Mouse (Mus musculus): ENCODE results near the gene Plxna1. TPM values are rescaled to one million over a fixed set of nuclear protein-coding genes. Genes with fewer than 3 reads are reported as not detected.
A peak's percentile ranks its signal among the peaks of the same experiment; 100 is the strongest.

Gene Plxna1
- polyA plus RNA-seq, 1 experiment: 33.2 TPM

DNA sequence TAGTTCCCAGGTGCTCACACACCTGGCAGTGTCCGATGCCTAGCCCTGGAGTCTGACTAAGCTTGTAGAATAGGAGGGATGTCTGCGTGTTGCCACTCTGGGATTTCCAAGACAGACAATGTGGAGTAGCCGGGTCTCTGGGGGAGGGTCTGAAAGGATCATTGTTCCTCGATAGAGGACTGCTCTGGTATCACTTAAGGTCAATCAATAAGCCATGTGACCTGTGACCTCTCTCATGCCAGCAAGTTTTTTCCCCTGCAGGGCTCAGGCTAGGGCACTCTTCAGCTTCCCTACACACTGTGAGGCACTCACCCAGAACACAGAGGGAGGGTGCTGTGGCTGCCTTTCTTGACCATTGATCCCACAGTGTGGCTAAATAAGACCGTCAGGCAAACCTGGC is 19.4 kb upstream of the Plxna1 start:
- 74% methylated on average over 5 of the region's 5 CpGs for WGBS
- no peak for DNase-seq
- H3K36me3 ChIP-seq (ENCODE audit: control insufficient read depth, insufficient read depth, low read length): no peaks in the 10 kb centered on the region
- no peak overlapping the region for H3K4me3 ChIP-seq (ENCODE audit: insufficient read depth, low read depth, low read length)
- TF ChIP-seq POLR2A (IDR thresholded peaks at IDR 0.05; ENCODE audit: low read depth, low read length) (no peak), CTCF (conservative IDR thresholded peaks at IDR 0.05; ENCODE audit: insufficient read depth, insufficient read length, low read depth, low read length) (no peak)
- no peaks in the 10 kb centered on the region for H3K4me1 ChIP-seq (ENCODE audit: control insufficient read depth, insufficient read depth, low read length)
- H3K27me3 ChIP-seq (replicated peaks; ENCODE audit: control insufficient read depth, insufficient read depth, low read length): no peaks in the 10 kb centered on the region
- no peak overlapping the region for H3K27ac ChIP-seq (ENCODE audit: insufficient read depth, low read depth, low read length)

- no peak overlapping the region for H3K4me3 ChIP-seq (ENCODE audit: insufficient read depth, low read depth, low read length)
- 66% methylated on average over 3 of the region's 3 CpGs for WGBS
- H3K4me1 ChIP-seq (ENCODE audit: control insufficient read depth, insufficient read depth, low read length): no peaks in the 10 kb centered on the region
- no peaks in the 10 kb centered on the region for H3K27me3 ChIP-seq (replicated peaks; ENCODE audit: control insufficient read depth, insufficient read depth, low read length)
- TF ChIP-seq CTCF (conservative IDR thresholded peaks at IDR 0.05; ENCODE audit: insufficient read depth, insufficient read length, low read depth, low read length) (no peak), POLR2A (IDR thresholded peaks at IDR 0.05; ENCODE audit: low read depth, low read length) (no peak)
- no peaks in the 10 kb centered on the region for H3K36me3 ChIP-seq (ENCODE audit: control insufficient read depth, insufficient read depth, low read length)
- no peak overlapping the region for H3K27ac ChIP-seq (ENCODE audit: insufficient read depth, low read depth, low read length)
- no peak for DNase-seq
Observed at GRCm38 (mm10) chr6:89381172-89381571, 18.8 kb upstream of the Plxna1 start.

- 52% methylated on average over 3 of the region's 3 CpGs for WGBS
Observed at GRCm38 (mm10) chr6:89380751-89381150, 18.3 kb upstream of the Plxna1 start.

DNA sequence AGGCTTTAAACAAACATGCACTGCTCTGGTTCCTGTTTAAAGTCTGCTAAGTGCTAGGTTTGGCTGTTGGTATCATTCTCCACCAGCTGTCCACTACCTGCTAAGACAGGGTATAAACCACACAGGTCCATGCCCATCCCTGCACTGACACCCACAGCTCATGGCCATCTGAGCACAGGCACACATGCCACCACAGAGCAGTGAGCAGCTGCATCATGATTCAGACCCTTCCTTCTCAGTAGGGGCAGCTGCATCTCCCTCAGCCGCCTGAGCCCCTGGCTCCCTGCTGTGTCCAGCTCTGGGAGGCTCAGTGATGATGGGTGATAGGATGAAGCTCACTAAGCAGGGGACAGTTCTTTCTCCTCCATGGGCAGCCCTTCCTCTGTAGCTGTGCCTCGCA is 15.8 kb upstream of the Plxna1 start:
- WGBS: 86% methylated on average over 2 of the region's 2 CpGs
- TF ChIP-seq CTCF (conservative IDR thresholded peaks at IDR 0.05; ENCODE audit: insufficient read depth, insufficient read length, low read depth, low read length) (no peak), POLR2A (IDR thresholded peaks at IDR 0.05; ENCODE audit: low read depth, low read length) (no peak)
- no peaks in the 10 kb centered on the region for H3K36me3 ChIP-seq (ENCODE audit: control insufficient read depth, insufficient read depth, low read length)

More at GRCm38 (mm10) chr6:89380751-89381150, 18.3 kb upstream of the Plxna1 start:
- no peak overlapping the region for H3K4me3 ChIP-seq (ENCODE audit: insufficient read depth, low read depth, low read length)
- TF ChIP-seq CTCF (conservative IDR thresholded peaks at IDR 0.05; ENCODE audit: insufficient read depth, insufficient read length, low read depth, low read length): no peak
- no peak for TF ChIP-seq POLR2A (IDR thresholded peaks at IDR 0.05; ENCODE audit: low read depth, low read length)
- H3K27me3 ChIP-seq (replicated peaks; ENCODE audit: control insufficient read depth, insufficient read depth, low read length): no peaks in the 10 kb centered on the region
- H3K4me1 ChIP-seq (ENCODE audit: control insufficient read depth, insufficient read depth, low read length): no peaks in the 10 kb centered on the region
- H3K36me3 ChIP-seq (ENCODE audit: control insufficient read depth, insufficient read depth, low read length): no peaks in the 10 kb centered on the region
- no peak overlapping the region for H3K27ac ChIP-seq (ENCODE audit: insufficient read depth, low read depth, low read length)
- peak; percentile 46 for DNase-seq

GRCm38 (mm10) chr6:89368812-89369211 is 6.4 kb upstream of the Plxna1 start:
- H3K27me3 ChIP-seq (replicated peaks; ENCODE audit: control insufficient read depth, insufficient read depth, low read length): no peaks in the 10 kb centered on the region
- no peaks in the 10 kb centered on the region for H3K36me3 ChIP-seq (ENCODE audit: control insufficient read depth, insufficient read depth, low read length)
- DNase-seq: peak; percentile 55
- 0 out of 2 replicates have a peak overlapping the region, but pooled peaks have one; percentile 9 for H3K27ac ChIP-seq (ENCODE audit: insufficient read depth, low read depth, low read length)
- H3K4me1 ChIP-seq (ENCODE audit: control insufficient read depth, insufficient read depth, low read length): no peaks in the 10 kb centered on the region
- H3K4me3 ChIP-seq (ENCODE audit: insufficient read depth, low read depth, low read length): no peak overlapping the region
- TF ChIP-seq POLR2A (IDR thresholded peaks at IDR 0.05; ENCODE audit: low read depth, low read length): no peak
- TF ChIP-seq CTCF (conservative IDR thresholded peaks at IDR 0.05; ENCODE audit: insufficient read depth, insufficient read length, low read depth, low read length): no peak

More for the DNA sequence above, 15.8 kb upstream of the Plxna1 start:
- Histone ChIP-seq H3K27me3 (replicated peaks; ENCODE audit: control insufficient read depth, insufficient read depth, low read length) (no peaks in the 10 kb centered on the region), H3K4me3 (ENCODE audit: insufficient read depth, low read depth, low read length) (no peak overlapping the region), H3K4me1 (ENCODE audit: control insufficient read depth, insufficient read depth, low read length) (no peaks in the 10 kb centered on the region), H3K27ac (ENCODE audit: insufficient read depth, low read depth, low read length) (no peak overlapping the region)
- DNase-seq: no peak

- H3K27ac ChIP-seq (ENCODE audit: insufficient read depth, low read depth, low read length): no peak overlapping the region
- TF ChIP-seq POLR2A (IDR thresholded peaks at IDR 0.05; ENCODE audit: low read depth, low read length) (no peak), CTCF (conservative IDR thresholded peaks at IDR 0.05; ENCODE audit: insufficient read depth, insufficient read length, low read depth, low read length) (no peak)
- no peaks in the 10 kb centered on the region for H3K36me3 ChIP-seq (ENCODE audit: control insufficient read depth, insufficient read depth, low read length)
- no peak for DNase-seq
- H3K27me3 ChIP-seq (replicated peaks; ENCODE audit: control insufficient read depth, insufficient read depth, low read length): no peaks in the 10 kb centered on the region
- WGBS: 68% methylated on average over 3 of the region's 3 CpGs
- H3K4me1 ChIP-seq (ENCODE audit: control insufficient read depth, insufficient read depth, low read length): peaks cover 4% of the 10 kb centered on the region; the same call in 1 of the 2 replicates
- H3K4me3 ChIP-seq (ENCODE audit: insufficient read depth, low read depth, low read length): no peak overlapping the region
Observed at GRCm38 (mm10) chr6:89364342-89364741, 1.9 kb upstream of the Plxna1 start.

GRCm38 (mm10) chr6:89363107-89363451 is 659 bp upstream of the Plxna1 start:
- 23% methylated on average over 16 of the region's 16 CpGs for WGBS
- H3K36me3 ChIP-seq (ENCODE audit: control insufficient read depth, insufficient read depth, low read length): no peaks in the 10 kb centered on the region
- no peaks in the 10 kb centered on the region for H3K27me3 ChIP-seq (replicated peaks; ENCODE audit: control insufficient read depth, insufficient read depth, low read length)
- peaks cover 7% of the 10 kb centered on the region; the same call in 1 of the 2 replicates for H3K4me1 ChIP-seq (ENCODE audit: control insufficient read depth, insufficient read depth, low read length)
- H3K4me3 ChIP-seq (ENCODE audit: insufficient read depth, low read depth, low read length): peak overlapping the region; percentile 39
- TF ChIP-seq CTCF (conservative IDR thresholded peaks at IDR 0.05; ENCODE audit: insufficient read depth, insufficient read length, low read depth, low read length) (no peak), POLR2A (IDR thresholded peaks at IDR 0.05; ENCODE audit: low read depth, low read length) (no peak)
- DNase-seq: no peak
- H3K27ac ChIP-seq (ENCODE audit: insufficient read depth, low read depth, low read length): no peak overlapping the region

Measured in kidney, adult 2 months (tissue).